Mouse (Mus musculus) kidney, adult 2 months (tissue): ENCODE data around the gene Vgll4.

Source experiments
- CTCF ChIP-seq: fragments of 200-500 bp; conservative IDR thresholded peaks from 2 replicates; pipeline ENCODE4 v1.5.1; 2011; ENCODE audit warnings: low read depth, mild to moderate bottlenecking, control low read depth, low read length, moderate library complexity, mixed read lengths; ENCODE audit not compliant: insufficient read depth, insufficient read length
- POLR2A ChIP-seq: fragments of 200-500 bp; IDR thresholded peaks from one replicate; pipeline ENCODE4 v1.6.1; 2011; ENCODE audit warnings: low read depth, low read length, control low read depth

DNA sequence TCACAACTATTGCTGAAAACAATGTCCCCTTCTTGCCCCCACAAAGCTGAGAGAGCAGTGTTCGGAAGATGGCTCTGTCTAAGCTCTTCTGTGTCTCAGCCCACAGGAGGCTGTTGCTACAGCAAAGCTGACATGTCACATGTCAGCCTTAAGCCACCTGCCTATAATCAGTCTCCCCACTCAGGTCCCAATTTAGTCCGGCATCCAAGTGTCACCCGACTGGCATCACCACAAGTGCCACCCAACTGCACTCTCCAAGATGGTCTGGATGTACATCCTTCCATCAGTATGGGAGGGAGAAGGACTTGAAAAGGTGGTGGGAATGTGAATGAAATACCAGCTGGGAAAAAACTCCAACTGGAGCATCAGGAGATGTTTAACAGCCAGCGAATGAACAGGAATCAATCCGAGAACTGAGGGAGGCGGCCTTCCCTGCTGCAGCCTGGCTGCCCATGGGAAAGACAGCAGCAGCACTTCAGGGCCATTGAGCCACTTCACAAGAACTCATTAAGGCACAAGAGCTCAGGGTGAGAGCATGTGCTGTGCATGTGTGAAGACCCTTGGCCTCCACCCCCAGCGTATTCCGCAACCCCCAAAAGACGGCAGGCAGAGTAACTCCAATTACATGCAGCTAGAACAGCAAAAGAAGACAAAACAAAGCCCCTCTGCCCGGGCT, 55.6 kb downstream of the Vgll4 start:
- TF ChIP-seq POLR2A (no peak), CTCF (no peak)
